Mouse (Mus musculus): Measurements from ENCODE around the gene Rhobtb1. TPM values are rescaled to one million over a fixed set of nuclear protein-coding genes. Genes with fewer than 3 reads are reported as not detected.

Rhobtb1 gene
- total and polyA plus RNA-seq, 2 experiments from 2014 or later = 9.1 to 13.3 TPM

DNA sequence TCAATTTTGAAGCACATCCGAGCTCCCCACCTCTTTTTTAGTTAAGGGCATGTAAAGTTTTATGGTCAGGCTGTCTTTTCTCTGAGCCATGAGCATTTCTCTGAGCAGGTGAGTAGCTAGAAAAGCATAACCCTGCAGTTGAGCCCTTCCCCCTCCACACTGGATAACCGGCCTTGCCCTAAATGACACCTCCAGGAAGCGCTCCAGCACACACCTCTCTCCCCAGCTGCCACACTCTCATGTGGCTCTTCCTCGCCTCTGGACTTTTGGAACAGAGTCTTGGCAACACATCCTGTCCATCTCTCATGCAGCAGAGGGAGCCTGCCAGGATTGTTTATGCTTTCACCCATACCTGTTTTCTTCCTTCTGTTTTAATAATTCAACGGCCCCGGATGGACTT lies 69.1 kb downstream of the Rhobtb1 start:
- H3K9me3 ChIP-seq (ENCODE audit: low read length) = no peaks in the 10 kb centered on the region
- H3K27me3 ChIP-seq (ENCODE audit: insufficient read depth, low read length) = no peaks in the 10 kb centered on the region
- H3K4me2 ChIP-seq (ENCODE audit: low read depth, low read length) = no peak overlapping the region
- H3K36me3 ChIP-seq (ENCODE audit: insufficient read depth, low read length) = no peaks in the 10 kb centered on the region
- 81% methylated on average over 6 of the region's 6 CpGs for WGBS
- no peak overlapping the region for H3K4me3 ChIP-seq (ENCODE audit: low read length)
- TF ChIP-seq CTCF (IDR thresholded peaks at IDR 0.05; ENCODE audit: low read depth) = no peak
- DNase-seq (ENCODE audit: low spot score) (no peak), ATAC-seq (no peak)
- no peak overlapping the region for H3K9ac ChIP-seq (replicated peaks; ENCODE audit: low read length)
- no peak overlapping the region for H3K27ac ChIP-seq
- H3K4me1 ChIP-seq (ENCODE audit: insufficient read depth, low read length) = no peaks in the 10 kb centered on the region

DNA sequence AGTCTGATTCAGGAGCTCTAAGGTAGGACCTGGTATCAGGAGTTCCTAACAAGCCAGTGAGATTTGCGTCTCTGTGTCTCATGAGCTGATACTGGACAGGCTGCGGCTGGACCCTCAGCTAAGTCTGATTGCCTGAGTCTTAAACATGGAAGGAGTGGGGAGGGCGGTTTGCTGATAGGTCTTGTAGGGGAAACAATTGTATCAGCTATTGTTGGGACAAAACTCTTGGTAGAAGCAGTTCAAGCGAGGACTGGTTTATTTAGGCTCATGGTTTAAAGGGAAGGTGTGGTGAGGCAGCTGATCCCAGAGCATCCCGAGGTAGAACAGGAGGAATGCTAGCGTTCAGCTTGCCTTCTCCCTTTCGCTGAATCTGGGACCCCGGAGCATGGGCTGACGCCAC lies 69.9 kb downstream of the Rhobtb1 start:
- no peaks in the 10 kb centered on the region for H3K36me3 ChIP-seq (ENCODE audit: insufficient read depth, low read length)
- no peak overlapping the region for H3K9ac ChIP-seq (replicated peaks; ENCODE audit: low read length)
- no peaks in the 10 kb centered on the region for H3K9me3 ChIP-seq (ENCODE audit: low read length)
- no peak overlapping the region for H3K27ac ChIP-seq
- no peak for TF ChIP-seq CTCF (IDR thresholded peaks at IDR 0.05; ENCODE audit: low read depth)
- H3K4me2 ChIP-seq (ENCODE audit: low read depth, low read length) = no peak overlapping the region
- H3K4me1 ChIP-seq (ENCODE audit: insufficient read depth, low read length) = no peaks in the 10 kb centered on the region
- ATAC-seq (no peak), DNase-seq (ENCODE audit: low spot score) (no peak)
- H3K4me3 ChIP-seq (ENCODE audit: low read length) = no peak overlapping the region
- WGBS = 96% methylated on average over 9 of the region's 9 CpGs
- H3K27me3 ChIP-seq (ENCODE audit: insufficient read depth, low read length) = no peaks in the 10 kb centered on the region

DNA sequence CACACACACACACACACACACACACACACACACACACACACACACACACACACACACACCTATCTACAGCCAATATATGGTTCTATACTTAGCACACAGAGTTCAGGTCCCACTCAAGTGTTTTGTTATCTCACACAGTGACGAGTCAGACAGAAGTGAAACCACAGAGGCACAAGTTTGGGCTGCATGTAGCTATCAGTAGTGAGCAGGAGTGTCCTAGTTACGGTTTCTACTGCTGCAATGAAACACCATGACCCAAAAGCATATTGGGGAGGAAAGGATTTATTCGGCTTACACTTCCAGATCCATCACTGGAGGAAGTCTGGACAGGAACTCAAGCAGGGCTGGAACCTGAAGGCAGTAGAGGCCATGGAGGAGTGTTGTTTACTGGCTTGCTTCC lies 70.7 kb downstream of the Rhobtb1 start:
- no peaks in the 10 kb centered on the region for H3K36me3 ChIP-seq (ENCODE audit: insufficient read depth, low read length)
- no peak overlapping the region for H3K27ac ChIP-seq
- no peaks in the 10 kb centered on the region for H3K4me1 ChIP-seq (ENCODE audit: insufficient read depth, low read length)
- ATAC-seq (no peak), DNase-seq (ENCODE audit: low spot score) (no peak)
- no peak for TF ChIP-seq CTCF (IDR thresholded peaks at IDR 0.05; ENCODE audit: low read depth)
- no peaks in the 10 kb centered on the region for H3K27me3 ChIP-seq (ENCODE audit: insufficient read depth, low read length)
- no peak overlapping the region for H3K4me3 ChIP-seq (ENCODE audit: low read length)
- 83% methylated on average over 3 of the region's 3 CpGs for WGBS
- H3K9ac ChIP-seq (replicated peaks; ENCODE audit: low read length) = no peak overlapping the region
- no peak overlapping the region for H3K4me2 ChIP-seq (ENCODE audit: low read depth, low read length)
- no peaks in the 10 kb centered on the region for H3K9me3 ChIP-seq (ENCODE audit: low read length)

DNA sequence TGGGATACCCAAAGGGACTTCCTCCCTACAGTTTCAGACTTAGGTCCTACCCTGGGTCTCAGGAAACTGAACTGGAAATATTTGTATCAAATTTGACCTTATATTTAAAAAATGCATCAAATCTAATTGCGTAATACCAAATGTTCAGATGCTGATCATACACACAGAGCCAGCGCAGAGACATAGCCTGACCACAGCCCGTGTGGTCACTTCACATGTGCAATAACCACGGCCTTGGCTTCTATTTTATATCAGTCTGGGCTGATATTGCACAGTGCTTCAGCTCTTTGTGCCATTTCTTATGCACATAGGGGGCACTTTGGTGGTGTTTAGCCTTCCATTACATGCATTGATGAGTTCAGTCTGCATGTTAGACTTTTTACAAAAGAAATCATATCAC lies 72.0 kb downstream of the Rhobtb1 start:
- no peak for DNase-seq (ENCODE audit: low spot score)

DNA sequence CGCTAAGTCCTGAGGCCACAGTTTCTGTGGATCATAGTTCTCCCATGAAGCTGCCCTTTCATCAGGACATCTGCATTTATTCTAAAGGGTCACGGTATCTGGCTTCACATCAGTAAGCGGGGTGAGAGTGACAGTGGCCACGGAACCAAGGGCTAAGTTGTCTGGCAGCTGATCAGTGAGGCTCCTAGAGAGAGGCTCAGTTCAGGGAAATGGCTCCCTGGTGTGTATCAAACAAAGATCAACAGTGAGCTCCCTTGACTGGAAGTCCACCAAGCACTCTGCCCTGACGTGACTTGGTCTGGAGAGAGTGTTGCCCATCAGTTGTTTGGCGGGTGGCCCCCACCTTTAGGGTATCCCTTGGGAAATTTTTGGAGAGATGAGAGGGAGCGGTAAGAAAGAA lies 73.0 kb downstream of the Rhobtb1 start:
- no peaks in the 10 kb centered on the region for H3K4me1 ChIP-seq (ENCODE audit: insufficient read depth, low read length)
- no peaks in the 10 kb centered on the region for H3K36me3 ChIP-seq (ENCODE audit: insufficient read depth, low read length)
- H3K4me2 ChIP-seq (ENCODE audit: low read depth, low read length) = no peak overlapping the region
- no peaks in the 10 kb centered on the region for H3K9me3 ChIP-seq (ENCODE audit: low read length)
- DNase-seq (ENCODE audit: low spot score) (no peak), ATAC-seq (no peak)
- H3K27me3 ChIP-seq (ENCODE audit: insufficient read depth, low read length) = no peaks in the 10 kb centered on the region
- no peak overlapping the region for H3K27ac ChIP-seq
- 54% methylated on average over 7 of the region's 7 CpGs for WGBS
- no peak overlapping the region for H3K4me3 ChIP-seq (ENCODE audit: low read length)
- H3K9ac ChIP-seq (replicated peaks; ENCODE audit: low read length) = no peak overlapping the region
- no peak for TF ChIP-seq CTCF (IDR thresholded peaks at IDR 0.05; ENCODE audit: low read depth)

More for the DNA sequence above, 72.0 kb downstream of the Rhobtb1 start:
- no peaks in the 10 kb centered on the region for H3K4me1 ChIP-seq (ENCODE audit: insufficient read depth, low read length)
- no peak overlapping the region for H3K4me3 ChIP-seq (ENCODE audit: low read length)
- 95% methylated on average over 4 of the region's 4 CpGs for WGBS
- no peak overlapping the region for H3K4me2 ChIP-seq (ENCODE audit: low read depth, low read length)
- TF ChIP-seq CTCF (IDR thresholded peaks at IDR 0.05; ENCODE audit: low read depth) = no peak
- no peak overlapping the region for H3K9ac ChIP-seq (replicated peaks; ENCODE audit: low read length)
- no peaks in the 10 kb centered on the region for H3K36me3 ChIP-seq (ENCODE audit: insufficient read depth, low read length)
- ATAC-seq = no peak
- H3K27ac ChIP-seq = no peak overlapping the region
- no peaks in the 10 kb centered on the region for H3K9me3 ChIP-seq (ENCODE audit: low read length)
- no peaks in the 10 kb centered on the region for H3K27me3 ChIP-seq (ENCODE audit: insufficient read depth, low read length)

DNA sequence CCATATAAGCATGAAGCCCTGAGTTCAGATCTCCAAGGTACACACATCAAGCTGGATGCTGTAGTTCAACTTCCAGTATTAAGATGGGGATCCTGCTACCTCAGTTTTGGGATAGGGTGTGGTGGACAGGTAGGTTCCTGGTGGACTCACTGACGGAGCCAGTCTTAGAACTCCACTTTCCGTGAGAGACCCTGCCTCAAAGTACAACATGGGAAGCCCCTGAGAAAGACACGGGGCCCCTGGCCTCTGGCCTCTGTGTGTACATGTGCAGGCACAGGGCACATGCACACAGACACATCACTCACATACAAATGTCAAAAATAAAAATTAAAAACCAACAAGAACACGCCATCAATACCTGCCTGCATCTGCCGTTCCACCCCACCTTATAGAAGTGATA lies 74.2 kb downstream of the Rhobtb1 start:
- 92% methylated on average over 5 of the region's 5 CpGs for WGBS
- Histone ChIP-seq H3K9ac (replicated peaks; ENCODE audit: low read length) (no peak overlapping the region), H3K36me3 (ENCODE audit: insufficient read depth, low read length) (no peaks in the 10 kb centered on the region), H3K4me1 (ENCODE audit: insufficient read depth, low read length) (no peaks in the 10 kb centered on the region), H3K27ac (no peak overlapping the region), H3K4me2 (ENCODE audit: low read depth, low read length) (no peak overlapping the region), H3K27me3 (ENCODE audit: insufficient read depth, low read length) (no peaks in the 10 kb centered on the region), H3K4me3 (ENCODE audit: low read length) (no peak overlapping the region), H3K9me3 (ENCODE audit: low read length) (no peaks in the 10 kb centered on the region)
- no peak for DNase-seq (ENCODE audit: low spot score)
- ATAC-seq = no peak
- TF ChIP-seq CTCF (IDR thresholded peaks at IDR 0.05; ENCODE audit: low read depth) = no peak

DNA sequence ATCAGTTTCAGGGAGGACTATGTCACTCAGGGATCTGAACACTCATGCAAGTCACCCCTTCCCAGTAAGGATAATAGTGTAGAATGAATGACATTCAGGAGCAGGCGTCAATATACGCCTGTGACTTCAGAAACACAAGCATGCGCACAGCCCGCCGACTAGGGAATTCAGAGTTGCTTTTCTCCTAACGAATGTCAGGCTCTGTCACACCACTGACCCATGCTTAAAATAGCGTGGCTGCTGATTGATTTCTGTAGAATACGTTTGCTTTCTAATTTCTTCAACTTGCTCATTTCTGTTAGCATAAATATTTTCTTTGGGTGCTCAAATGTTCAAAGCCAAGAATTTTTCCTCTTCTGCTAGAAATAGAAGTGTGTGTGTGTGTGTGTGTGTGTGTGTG lies 74.7 kb downstream of the Rhobtb1 start:
- no peak for TF ChIP-seq CTCF (IDR thresholded peaks at IDR 0.05; ENCODE audit: low read depth)
- H3K4me1 ChIP-seq (ENCODE audit: insufficient read depth, low read length) = no peaks in the 10 kb centered on the region
- no peaks in the 10 kb centered on the region for H3K36me3 ChIP-seq (ENCODE audit: insufficient read depth, low read length)
- ATAC-seq = no peak
- no peak overlapping the region for H3K9ac ChIP-seq (replicated peaks; ENCODE audit: low read length)
- H3K27ac ChIP-seq = no peak overlapping the region
- H3K4me2 ChIP-seq (ENCODE audit: low read depth, low read length) = no peak overlapping the region
- H3K4me3 ChIP-seq (ENCODE audit: low read length) = no peak overlapping the region
- no peak for DNase-seq (ENCODE audit: low spot score)
- 77% methylated on average over 8 of the region's 8 CpGs for WGBS
- H3K27me3 ChIP-seq (ENCODE audit: insufficient read depth, low read length) = no peaks in the 10 kb centered on the region
- H3K9me3 ChIP-seq (ENCODE audit: low read length) = no peaks in the 10 kb centered on the region

All from hindbrain, postnatal 0 days (tissue).